ENCODE assay signal across 12 mouse cellular contexts in genomic region chr15:82981676-82982520, GRCm38 (mm10). TPM values are rescaled to one million over a fixed set of nuclear protein-coding genes. Genes with fewer than 3 reads are reported as not detected.
DNase-seq lines count a peak whose midpoint lies in the region; ATAC-seq and TF ChIP-seq lines count a peak whose summit lies in the region.
"Had no signal": no experiment of that assay in that cellular context is flagged by ENCODE, and none has a peak within 500 bp of the region (broad histone marks: within the 10 kb centered on the region; RNA-seq: fewer than 3 reads in every experiment).

No protein-coding gene starts in this region.

- peaks cover 15% of the 10 kb centered on the region for H3K4me1 ChIP-seq in kidney, postnatal 0 days (replicated peaks; ENCODE audit: insufficient read depth, low read length)
- H3K4me1 ChIP-seq in forebrain, embryonic 10.5 days, result peaks cover 71% of the 10 kb centered on the region
- peaks cover 65% of the 10 kb centered on the region for H3K4me1 ChIP-seq in limb, embryonic 12.5 days (replicated peaks)
- H3K4me1 ChIP-seq in neural tube, embryonic 14.5 days (ENCODE audit: control insufficient read depth, insufficient read depth, low read length), result peaks cover 43% of the 10 kb centered on the region

- peak overlapping the region; percentile 15; the same call in 1 of the 2 replicates for H3K27ac ChIP-seq in kidney, postnatal 0 days
- H3K27ac ChIP-seq in forebrain, embryonic 10.5 days, result peak overlapping the region; percentile 84
- peak overlapping the region; percentile 93 for H3K27ac ChIP-seq in limb, embryonic 12.5 days
- peak overlapping the region; percentile 60 for H3K27ac ChIP-seq in neural tube, embryonic 14.5 days (ENCODE audit: low read depth, low read length)

- no peak for ATAC-seq in kidney, postnatal 0 days (replicated peaks; ENCODE audit: low FRiP score, low read depth)
- ATAC-seq in limb, embryonic 12.5 days (ENCODE audit: insufficient number of reproducible peaks, insufficient read depth, low FRiP score, low TSS enrichment, low read depth), result no peak
- no peak for ATAC-seq in neural tube, embryonic 14.5 days (ENCODE audit: low read depth)
- ATAC-seq: inflammation-experienced regulatory T-cells, adult 6 months had no signal

- H3K27me3 ChIP-seq in kidney, postnatal 0 days (ENCODE audit: insufficient read depth, low read length), result 0 out of 2 replicates have a peak, but pooled peaks cover 4% of the 10 kb centered on the region
- peaks cover 86% of the 10 kb centered on the region for H3K27me3 ChIP-seq in forebrain, embryonic 10.5 days (ENCODE audit: poor library complexity, severe bottlenecking)
- peaks cover 13% of the 10 kb centered on the region for H3K27me3 ChIP-seq in limb, embryonic 12.5 days
- H3K27me3 ChIP-seq in neural tube, embryonic 14.5 days (ENCODE audit: control insufficient read depth, insufficient read depth, low read length), result peaks cover 5% of the 10 kb centered on the region; the same call in 1 of the 2 replicates

- H3K4me3 ChIP-seq in kidney, postnatal 0 days (replicated peaks; ENCODE audit: low read depth, low read length), result no peak overlapping the region
- H3K4me3 ChIP-seq in forebrain, embryonic 10.5 days, result 0 out of 2 replicates have a peak overlapping the region, but pooled peaks have one; percentile 39
- no peak overlapping the region; the same call in 1 of the 2 replicates for H3K4me3 ChIP-seq in limb, embryonic 12.5 days (replicated peaks)
- H3K4me3 ChIP-seq in neural tube, embryonic 14.5 days (ENCODE audit: low read depth, low read length), result no peak overlapping the region

- no peak for TF ChIP-seq CTCF in kidney, postnatal 0 days (IDR thresholded peaks at IDR 0.05; ENCODE audit: low read depth)

- WGBS in kidney, postnatal 0 days, result 16% methylated on average over 14 of the region's 15 CpGs
- WGBS in forebrain, embryonic 10.5 days, result 31% methylated on average over 15 of the region's 15 CpGs
- WGBS in limb, embryonic 12.5 days, result 19% methylated on average over 15 of the region's 15 CpGs
- 28% methylated on average over 15 of the region's 15 CpGs for WGBS in neural tube, embryonic 14.5 days

- H3K9ac ChIP-seq in kidney, postnatal 0 days (ENCODE audit: low read depth, low read length), result no peak overlapping the region
- H3K9ac ChIP-seq in limb, embryonic 12.5 days (replicated peaks), result peak overlapping the region; percentile 12; the same call in 1 of the 2 replicates
- no peak overlapping the region for H3K9ac ChIP-seq in neural tube, embryonic 14.5 days (replicated peaks; ENCODE audit: low read depth, low read length)

- no peaks in the 10 kb centered on the region for H3K9me3 ChIP-seq in kidney, postnatal 0 days (replicated peaks; ENCODE audit: low read length)
- no peaks in the 10 kb centered on the region for H3K9me3 ChIP-seq in forebrain, embryonic 10.5 days
- H3K9me3 ChIP-seq in limb, embryonic 12.5 days, result no peaks in the 10 kb centered on the region
- H3K9me3 ChIP-seq in neural tube, embryonic 14.5 days (ENCODE audit: control insufficient read depth, low read length), result no peaks in the 10 kb centered on the region

- DNase-seq in kidney, postnatal 0 days (ENCODE audit: low spot score), result no peak
- DNase-seq in kidney, postnatal 14 days, result no peak
- DNase-seq in forebrain, embryonic 10.5 days (ENCODE audit: extremely low spot score, low spot score), result no peak
- no peak for DNase-seq in adrenal gland, adult (ENCODE audit: inconsistent age in 2 of 2, low spot score in 1 of 2)
- DNase-seq in layer of hippocampus, adult 9-10 months (ENCODE audit: low spot score), result no peak
- no peak for DNase-seq in frontal cortex, postnatal 36 days (ENCODE audit: low spot score in 2 of 2)
- DNase-seq: cerebellum, adult 9-10 months; gastrocnemius, postnatal 25 days; thymus, postnatal 36 days had no signal

- H3K36me3 ChIP-seq in kidney, postnatal 0 days (ENCODE audit: insufficient read depth, low read length), result no peaks in the 10 kb centered on the region
- no peaks in the 10 kb centered on the region for H3K36me3 ChIP-seq in forebrain, embryonic 10.5 days (replicated peaks)
- no peaks in the 10 kb centered on the region for H3K36me3 ChIP-seq in limb, embryonic 12.5 days
- H3K36me3 ChIP-seq in neural tube, embryonic 14.5 days (ENCODE audit: control insufficient read depth, insufficient read depth, low read length), result no peaks in the 10 kb centered on the region

- H3K4me2 ChIP-seq in kidney, postnatal 0 days (ENCODE audit: low read length), result no peak overlapping the region
- peak overlapping the region; percentile 52 for H3K4me2 ChIP-seq in limb, embryonic 12.5 days
- peak overlapping the region; percentile 41; the same call in 1 of the 2 replicates for H3K4me2 ChIP-seq in neural tube, embryonic 14.5 days (ENCODE audit: low read depth, low read length)

RNA-seq across cellular contexts. Expression of gene Tcf20, which starts 5.8 kb away (rescaled TPM):
- polyA plus RNA-seq in kidney, postnatal 0 days (2015; fragmentation: Nextera tagmentation; extraction: Ambion mirVana), result 5.6 and 5.8 TPM in 2 replicates
- polyA plus RNA-seq in forebrain, embryonic 10.5 days (2016; fragmentation: Nextera tagmentation; extraction: Ambion mirVana), result 6.5 and 7.1 TPM in 2 replicates
- polyA plus RNA-seq in limb, embryonic 12.5 days (2016; fragmentation: Nextera tagmentation; extraction: Ambion mirVana), result 12.1 and 13.6 TPM in 2 replicates
- 15.4 and 16.3 TPM in 2 replicates for polyA plus RNA-seq in neural tube, embryonic 14.5 days (2014; fragmentation: Nextera tagmentation; extraction: Ambion mirVana)

RNA-seq across cellular contexts. Expression of gene Nfam1, which starts 51.2 kb away (rescaled TPM):
- polyA plus RNA-seq in kidney, postnatal 0 days (2015; fragmentation: Nextera tagmentation; extraction: Ambion mirVana), result 2.2 and 2.3 TPM in 2 replicates
- polyA plus RNA-seq in forebrain, embryonic 10.5 days (2016; fragmentation: Nextera tagmentation; extraction: Ambion mirVana), result 1.6 and 2.3 TPM in 2 replicates
- polyA plus RNA-seq in limb, embryonic 12.5 days (2016; fragmentation: Nextera tagmentation; extraction: Ambion mirVana), result 3.0 TPM in 2 replicates
- 0.31 and 1.8 TPM in 2 replicates for polyA plus RNA-seq in neural tube, embryonic 14.5 days (2014; fragmentation: Nextera tagmentation; extraction: Ambion mirVana)

Comparison
In these comparisons a context has a peak if more than half of its experiments do, and no peak if none do; other contexts are left out.
1. H3K27ac ChIP-seq: peak in every context shown above with its lines; median percentile 93 in limb, embryonic 12.5 days; 84 in forebrain, embryonic 10.5 days; 60 in neural tube, embryonic 14.5 days; 15 in kidney, postnatal 0 days.